Mouse (Mus musculus): ENCODE measurements around the gene Ctf1.

Gene Ctf1

DNA sequence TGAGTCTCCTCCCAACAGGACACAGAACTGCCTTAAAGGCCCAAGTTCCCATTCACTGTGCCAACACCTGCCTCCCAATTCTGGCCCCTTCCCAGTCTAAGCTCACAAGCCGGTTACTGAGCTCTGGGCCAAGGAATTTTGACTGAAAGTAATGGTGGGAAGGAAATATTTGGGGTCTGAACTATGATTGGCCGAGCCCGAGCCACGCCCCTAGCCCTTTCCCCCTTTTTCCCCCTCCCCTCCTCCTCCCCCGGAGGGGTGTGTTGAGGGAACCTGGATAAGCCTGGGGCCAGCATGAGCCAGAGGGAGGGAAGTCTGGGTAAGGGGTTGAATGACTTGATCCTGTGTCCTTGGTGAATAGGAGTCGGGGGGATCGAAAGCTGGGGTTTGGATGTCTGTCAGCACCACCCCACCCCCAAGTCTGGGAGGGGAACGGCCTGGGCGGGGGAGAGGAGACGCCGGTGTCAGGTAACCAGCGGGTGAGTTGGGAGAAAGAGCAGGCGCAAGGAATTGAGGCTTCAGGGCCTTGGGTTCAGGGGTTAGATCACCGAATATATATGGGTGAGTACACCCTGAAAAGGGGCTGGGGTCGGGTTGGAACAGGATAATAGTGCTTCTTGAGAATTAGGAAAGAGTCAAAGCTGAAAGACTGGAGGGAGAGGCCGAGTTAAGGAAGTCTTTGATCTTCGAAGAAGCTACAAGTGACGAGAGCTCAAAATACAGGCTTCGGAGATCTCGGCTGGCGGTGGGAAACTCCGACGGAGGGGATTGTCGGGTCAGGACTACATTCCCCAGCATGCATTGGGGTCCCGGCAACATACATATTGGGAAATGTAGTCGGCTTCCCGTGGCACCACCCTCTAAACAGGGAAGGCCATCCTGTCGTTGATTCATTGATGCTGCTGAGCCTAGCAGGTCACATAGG is at the start of gene Ctf1:
TSS of gene Ctf1 (plus strand) at position 276 of the 925 bp plus-strand sequence.
- DNase-seq (ENCODE audit: low spot score in 2 of 2): peak; percentile 76 to 81

DNA sequence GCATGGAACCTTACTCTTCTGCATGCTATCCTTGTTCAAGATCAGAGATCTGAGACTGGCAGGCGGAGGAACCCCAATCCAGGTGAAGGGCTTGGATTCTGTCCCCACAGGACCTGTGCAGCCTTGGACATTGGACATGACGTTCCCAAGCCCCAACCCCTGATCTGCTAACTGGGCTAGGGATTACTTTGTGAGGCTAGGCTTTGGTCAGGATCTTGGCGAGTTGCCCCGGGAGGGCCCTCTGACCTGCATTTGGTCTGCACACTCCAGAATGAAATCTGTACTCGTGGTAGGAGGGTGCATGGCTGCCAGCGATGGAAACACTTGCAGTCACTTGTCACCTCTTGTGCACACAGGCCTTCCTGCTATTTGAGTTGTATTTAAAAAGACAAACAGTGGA is 49.6 kb upstream of the Ctf1 start:
- no peak for DNase-seq (ENCODE audit: low spot score in 2 of 2)

GRCm38 (mm10) chr7:127666066-127666654 is 46.4 kb upstream of the Ctf1 start:
- no peak for DNase-seq (ENCODE audit: low spot score in 2 of 2)

GRCm38 (mm10) chr7:127666679-127667078 is 45.9 kb upstream of the Ctf1 start:
- DNase-seq (ENCODE audit: low spot score in 2 of 2): no peak

- DNase-seq (ENCODE audit: low spot score in 2 of 2): no peak
Measured at GRCm38 (mm10) chr7:127667171-127667570, 45.4 kb upstream of the Ctf1 start.

DNA sequence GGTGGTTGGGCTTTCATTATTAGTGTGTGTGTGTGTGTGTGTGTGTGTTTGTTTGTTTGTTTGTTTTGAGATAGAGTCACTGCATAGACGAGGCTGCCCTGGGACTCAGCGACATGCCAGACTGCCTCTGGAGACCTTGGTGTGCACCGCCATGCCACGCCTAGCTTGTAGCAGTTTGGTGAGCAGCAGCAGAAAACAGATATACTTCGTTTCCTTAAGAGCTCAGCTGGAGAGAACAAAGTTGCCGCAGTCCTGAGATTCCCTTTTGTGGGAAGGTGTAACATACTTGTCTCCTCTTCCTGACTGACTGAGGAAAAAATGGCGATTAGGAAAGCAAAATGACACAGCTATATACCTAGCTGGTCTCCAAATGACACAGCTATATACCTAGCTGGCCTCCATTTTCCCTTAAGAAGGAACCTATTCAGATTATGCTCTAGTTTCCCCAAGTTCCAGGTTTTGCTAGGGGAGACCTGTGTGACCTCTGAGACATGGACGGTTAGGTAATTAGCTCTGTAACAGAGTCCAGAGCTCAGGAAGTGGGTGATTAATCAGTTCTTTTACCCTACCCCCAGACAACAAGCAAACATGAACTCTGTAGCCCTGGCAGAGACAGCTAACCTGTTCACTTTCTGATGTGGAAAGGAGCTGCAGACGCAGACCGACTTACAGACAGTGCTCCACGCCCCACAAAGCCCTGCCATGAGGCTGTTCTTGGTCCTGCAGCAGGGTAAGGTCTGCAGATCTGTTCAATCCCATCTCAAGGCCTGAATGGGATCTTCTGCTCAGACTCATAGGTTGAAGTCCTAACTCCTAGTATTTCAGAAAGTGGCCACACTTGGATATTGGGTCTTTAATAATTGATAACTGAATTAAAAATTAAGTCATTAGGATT is 40.4 kb upstream of the Ctf1 start:
- DNase-seq (ENCODE audit: low spot score in 2 of 2): no peak

GRCm38 (mm10) chr7:127672776-127673175 is 39.8 kb upstream of the Ctf1 start:
- DNase-seq (ENCODE audit: low spot score in 2 of 2): no peak

GRCm38 (mm10) chr7:127674977-127675376 is 37.6 kb upstream of the Ctf1 start:
- peak; percentile 67 to 81 for DNase-seq (ENCODE audit: low spot score in 2 of 2)

- DNase-seq (ENCODE audit: low spot score in 2 of 2): no peak
Measured at GRCm38 (mm10) chr7:127675391-127675811, 37.1 kb upstream of the Ctf1 start.

DNA sequence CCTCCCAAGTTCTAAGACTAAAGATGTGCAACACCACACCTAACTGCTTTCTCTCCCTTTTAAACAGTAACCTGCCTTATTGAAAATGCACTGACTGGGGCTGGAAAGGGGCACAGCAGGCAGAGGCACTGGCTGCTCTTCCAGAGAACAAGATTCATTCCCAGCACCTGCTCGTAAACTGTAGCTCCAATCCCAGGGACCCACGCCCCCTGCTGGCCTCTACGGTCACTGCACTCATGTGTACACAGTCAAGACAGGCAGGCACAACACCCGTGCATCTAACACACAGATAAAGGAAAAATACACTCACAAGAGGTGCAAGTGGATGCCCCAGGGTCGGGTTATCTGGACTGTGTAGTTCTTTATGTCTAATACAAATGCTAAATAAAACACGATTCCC is 35.5 kb upstream of the Ctf1 start:
- no peak for DNase-seq (ENCODE audit: low spot score in 2 of 2)

DNA sequence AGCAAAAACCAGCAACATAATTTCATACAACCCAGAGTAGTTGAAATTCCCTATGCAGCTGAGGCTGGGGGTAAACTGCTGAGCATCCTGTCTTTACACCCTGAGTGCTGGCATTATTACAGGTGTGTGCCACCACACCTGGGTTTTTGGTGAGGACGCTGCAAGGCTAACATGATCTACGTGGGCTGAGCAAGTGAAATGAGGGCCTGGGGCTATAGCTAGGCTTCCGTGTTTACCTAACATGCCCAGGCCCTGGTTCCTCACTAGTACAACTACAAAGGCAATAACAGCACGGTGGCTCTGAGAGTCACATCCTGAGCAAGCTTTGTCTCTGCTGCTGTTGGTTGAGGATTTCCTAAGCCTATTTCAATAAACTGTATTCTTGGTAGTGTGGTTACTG is 34.9 kb upstream of the Ctf1 start:
- no peak for DNase-seq (ENCODE audit: low spot score in 2 of 2)

- no peak for DNase-seq (ENCODE audit: low spot score in 2 of 2)
Measured at GRCm38 (mm10) chr7:127678811-127679210, 33.7 kb upstream of the Ctf1 start.

- DNase-seq (ENCODE audit: low spot score in 2 of 2): no peak
Measured at GRCm38 (mm10) chr7:127680541-127680940, 32.0 kb upstream of the Ctf1 start.

DNA sequence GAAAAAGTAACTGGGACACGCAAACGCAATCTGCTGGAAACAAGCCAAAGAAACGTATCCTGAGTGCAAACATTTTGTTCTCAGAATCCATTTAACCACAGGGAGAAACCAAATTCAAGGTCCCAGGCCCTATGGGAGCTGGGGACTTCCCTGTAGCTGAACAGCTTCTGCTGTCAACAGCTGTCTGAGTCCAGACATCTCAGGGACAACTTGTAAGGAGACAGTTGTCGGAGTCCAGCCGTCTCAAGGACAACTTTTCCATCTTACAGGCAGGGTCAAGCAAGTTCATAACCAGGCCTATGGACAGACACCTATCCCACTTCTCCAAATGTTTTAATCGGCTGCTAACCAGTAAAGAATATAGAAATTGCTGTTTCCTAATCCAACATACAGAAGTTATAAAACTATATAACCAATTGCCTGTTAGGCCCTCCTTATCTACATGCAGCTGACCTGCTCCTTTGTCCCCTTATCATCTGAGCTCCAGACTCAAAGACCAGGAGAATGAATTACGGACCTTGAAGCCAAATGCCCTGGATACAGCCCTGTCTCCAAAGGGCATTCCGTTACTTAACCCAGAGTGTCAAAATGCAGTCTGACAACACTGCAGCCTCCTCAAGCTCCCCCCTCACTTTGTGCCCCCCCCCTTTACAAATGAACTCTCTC is 30.5 kb upstream of the Ctf1 start:
- DNase-seq (ENCODE audit: low spot score in 2 of 2): no peak

GRCm38 (mm10) chr7:127685304-127686018 is 27.1 kb upstream of the Ctf1 start:
- no peak for DNase-seq (ENCODE audit: low spot score in 2 of 2)

DNA sequence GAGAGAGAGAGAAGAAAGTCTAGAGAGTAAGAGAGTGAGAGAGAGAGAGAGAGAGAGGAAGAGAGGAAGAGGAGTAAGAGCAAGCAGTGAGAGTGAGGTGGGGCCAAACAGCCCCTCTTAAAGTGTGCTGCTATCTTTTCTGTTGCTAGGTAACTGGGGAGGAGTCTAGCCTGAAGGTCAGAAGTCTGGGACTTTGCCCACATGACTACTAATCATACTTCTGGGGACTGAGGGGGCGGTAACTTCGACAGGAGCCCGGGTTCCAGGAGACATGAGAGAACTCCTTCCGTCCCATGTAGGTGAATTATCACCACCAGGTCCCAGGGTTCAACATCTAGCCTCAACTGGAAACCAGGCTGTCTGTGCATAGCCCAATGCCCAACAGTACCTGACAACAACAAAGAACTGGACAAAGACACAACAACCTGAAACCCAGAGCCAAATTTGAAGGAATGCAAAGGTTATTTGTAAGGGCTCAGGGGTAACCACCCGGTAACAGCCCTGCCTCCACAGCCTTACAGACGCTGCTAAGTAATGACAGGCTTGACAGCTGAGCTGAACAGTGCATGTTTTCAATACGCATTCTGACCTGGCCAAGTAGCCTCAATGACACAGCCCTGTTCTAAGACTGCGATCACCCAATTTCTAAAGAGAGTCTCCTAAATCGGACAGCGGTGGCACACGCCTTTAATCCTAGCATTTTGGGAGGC is 25.6 kb upstream of the Ctf1 start:
- DNase-seq (ENCODE audit: low spot score in 2 of 2): no peak

- DNase-seq (ENCODE audit: low spot score in 2 of 2): no peak
Measured at GRCm38 (mm10) chr7:127688935-127689334, 23.6 kb upstream of the Ctf1 start.

- no peak for DNase-seq (ENCODE audit: low spot score in 2 of 2)
Measured at GRCm38 (mm10) chr7:127689626-127690280, 22.8 kb upstream of the Ctf1 start.

DNA sequence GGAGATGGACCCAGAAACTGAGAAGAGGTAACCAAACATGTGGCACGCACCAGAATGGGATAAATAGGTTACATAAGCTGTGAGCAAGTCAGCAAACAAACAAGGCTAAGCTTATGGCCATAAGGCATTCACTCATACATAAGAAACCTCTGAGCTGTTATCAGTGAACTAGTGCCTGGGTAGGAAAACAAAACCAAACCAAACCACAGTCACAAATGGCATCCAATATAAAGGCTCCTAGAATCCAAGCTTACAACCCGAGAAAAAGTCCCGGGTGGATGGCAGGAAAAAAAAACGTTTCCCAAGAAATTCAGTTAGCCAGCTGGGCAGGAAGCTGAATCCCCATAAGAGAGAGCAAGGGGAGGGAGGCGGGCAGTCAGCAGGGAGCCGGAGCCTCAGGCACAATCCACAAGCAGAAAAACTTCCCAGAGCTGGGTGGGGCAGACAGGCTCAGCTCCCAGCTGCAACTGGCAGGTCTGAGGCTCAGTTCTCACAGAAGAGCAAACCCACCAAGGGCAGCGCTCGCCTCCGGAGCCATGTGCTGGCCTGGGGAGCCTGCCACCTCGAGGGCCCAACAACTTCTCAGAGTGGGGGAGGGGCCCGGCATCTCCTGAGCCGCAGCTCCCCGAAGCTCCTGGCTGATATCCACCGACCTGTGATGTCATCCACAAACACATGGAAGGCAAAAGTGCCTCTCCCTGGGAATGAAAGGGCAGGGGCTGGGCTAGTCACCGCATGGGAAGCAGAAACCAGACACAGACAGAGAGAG is 21.1 kb upstream of the Ctf1 start:
- peak; percentile 55 to 72 for DNase-seq (ENCODE audit: low spot score in 2 of 2)

All from urinary bladder, postnatal 36 days (tissue).